Mouse (Mus musculus): ENCODE measurements at regions not wholly inside any gene's neighbourhood (a gene's known extent, or its start where the extent isn't known, plus 50 kb on each side); places are given as distances from the start of the nearest gene placed in this dataset.
"Not testable (repeated sequence)": the region's sequence is repeated elsewhere in the genome, so short reads cannot be mapped to it uniquely, and the experiment has no call there.

GRCm38 (mm10) chr3:147825337-147825736, 973.2 kb downstream of the Ttll7 start:
- DNase-seq, result no peak

- no peak for DNase-seq
Measured at GRCm38 (mm10) chr3:147824451-147824850, 972.3 kb downstream of the Ttll7 start.

- no peak for DNase-seq
Measured at GRCm38 (mm10) chr3:147814080-147814650, 962.0 kb downstream of the Ttll7 start.

- DNase-seq, result no peak
Measured at GRCm38 (mm10) chr3:147802546-147802945, 950.4 kb downstream of the Ttll7 start.

- peak in 1 of 2 experiments; percentile 1 for DNase-seq
Measured at GRCm38 (mm10) chr3:147796524-147796923, 944.4 kb downstream of the Ttll7 start.

- DNase-seq, result no peak
Measured at GRCm38 (mm10) chr3:147795116-147795515, 942.9 kb downstream of the Ttll7 start.

GRCm38 (mm10) chr3:147786555-147786954, 934.4 kb downstream of the Ttll7 start:
- DNase-seq, result no peak

- DNase-seq, result no peak
Measured at GRCm38 (mm10) chr3:147750842-147751191, 898.6 kb downstream of the Ttll7 start.

- DNase-seq, result peak in 1 of 2 experiments; percentile 2
Measured at GRCm38 (mm10) chr3:147749939-147750841, 898.0 kb downstream of the Ttll7 start.

- DNase-seq, result no peak
Measured at GRCm38 (mm10) chr3:147749442-147749841, 897.3 kb downstream of the Ttll7 start.

GRCm38 (mm10) chr3:147736673-147737439, 884.7 kb downstream of the Ttll7 start:
- no peak for DNase-seq

GRCm38 (mm10) chr3:147716391-147716790, 864.2 kb downstream of the Ttll7 start:
- DNase-seq, result no peak

GRCm38 (mm10) chr3:147707401-147707801, 855.2 kb downstream of the Ttll7 start:
- no peak for DNase-seq

- DNase-seq, result no peak
Measured at GRCm38 (mm10) chr3:147683730-147684129, 831.6 kb downstream of the Ttll7 start.

GRCm38 (mm10) chr3:147680299-147680698, 828.1 kb downstream of the Ttll7 start:
- no peak for DNase-seq

- DNase-seq, result no peak
Measured at GRCm38 (mm10) chr3:147662572-147662971, 810.4 kb downstream of the Ttll7 start.

GRCm38 (mm10) chr3:147652849-147653248, 800.7 kb downstream of the Ttll7 start:
- DNase-seq, result no peak

- not testable (repeated sequence) for DNase-seq
Measured at GRCm38 (mm10) chr3:147635486-147635885, 783.3 kb downstream of the Ttll7 start.

- DNase-seq, result no peak
Measured at GRCm38 (mm10) chr3:147631151-147631550, 779.0 kb downstream of the Ttll7 start.

GRCm38 (mm10) chr3:147583697-147584315, 731.6 kb downstream of the Ttll7 start:
- no peak for DNase-seq

- DNase-seq, result no peak
Measured at GRCm38 (mm10) chr3:147571850-147572249, 719.7 kb downstream of the Ttll7 start.

GRCm38 (mm10) chr3:147545329-147546006, 693.3 kb downstream of the Ttll7 start:
- no peak for DNase-seq
